Mouse (Mus musculus) liver, embryonic 11.5 days (tissue): Measurements from ENCODE around the gene Ranbp17. TPM values are rescaled to one million over a fixed set of nuclear protein-coding genes. Genes with fewer than 3 reads are reported as not detected.
"Not testable (repeated sequence)": the region's sequence is repeated elsewhere in the genome, so short reads cannot be mapped to it uniquely, and the experiment has no call there.

Experiments
- ATAC-seq: fragments of 200-750 bp; cut with Nextera tagmentation; replicated peaks from 2 replicates; pipeline ENCODE4 v1.8.0; 2017; ENCODE audit warnings: moderate number of reproducible peaks, mild to moderate bottlenecking, moderate TSS enrichment, moderate library complexity; ENCODE audit not compliant: low FRiP score
- DNase-seq: peaks from one replicate; pipeline ENCODE4 v3.0.0-alpha.2; 2017; ENCODE audit warnings: low spot score
- H3K27ac ChIP-seq: fragments of 300-500 bp; sonication (generic); 2 replicates; pipeline ENCODE4 v1.5.1; 2014; ENCODE audit warnings: mild to moderate bottlenecking, low read depth, low read length, control low read depth
- H3K27me3 ChIP-seq: fragments of 300-500 bp; sonication (generic); replicated peaks from 2 replicates; pipeline ENCODE4 v1.6.1; 2014; ENCODE audit warnings: low read length, mixed read lengths; ENCODE audit not compliant: control insufficient read depth, insufficient read depth
- H3K36me3 ChIP-seq: fragments of 300-500 bp; sonication (generic); 2 replicates; pipeline ENCODE4 v1.6.1; 2014; ENCODE audit warnings: mild to moderate bottlenecking, low read length, moderate library complexity, mixed read lengths; ENCODE audit not compliant: control insufficient read depth, insufficient read depth
- H3K4me1 ChIP-seq: fragments of 300-500 bp; sonication (generic); replicated peaks from 2 replicates; pipeline ENCODE4 v1.6.1; 2014; ENCODE audit warnings: low read length, mixed read lengths; ENCODE audit not compliant: control insufficient read depth, insufficient read depth
- H3K4me2 ChIP-seq: fragments of 300-500 bp; sonication (generic); 2 replicates; pipeline ENCODE4 v1.6.1; 2014; ENCODE audit warnings: mild to moderate bottlenecking, control low read depth, moderate library complexity
- H3K4me3 ChIP-seq: fragments of 300-500 bp; sonication (generic); 2 replicates; pipeline ENCODE4 v1.5.1; 2014; ENCODE audit warnings: low read depth, low read length, control low read depth
- H3K9ac ChIP-seq: fragments of 300-500 bp; sonication (generic); 2 replicates; pipeline ENCODE4 v1.6.1; 2014; ENCODE audit warnings: low read depth, low read length, control low read depth
- H3K9me3 ChIP-seq: fragments of 300-500 bp; sonication (generic); 2 replicates; pipeline ENCODE4 v1.6.1; 2016; ENCODE audit warnings: low read length, inconsistent platforms, mixed read lengths; ENCODE audit not compliant: control insufficient read depth
- WGBS: fragments of 180-500 bp; shearing (Covaris S2); extraction: QIAGEN DNeasy Blood & Tissue Kit; methylation state at CpG from one replicate; pipeline ENCODE4 v1.1.7; 2014; 5-methylcytosine and 5-hydroxymethylcytosine counted together
- polyA plus RNA-seq: library from polyadenylated mRNA; unstranded; fragments of >200 nt; fragmentation: Nextera tagmentation; extraction: Ambion mirVana; gene quantifications from 2 replicates; pipeline ENCODE4 v1.2.1, GENCODE M21; 2014

The Ranbp17 gene
- polyA plus RNA-seq, 1 experiment from 2014 or later: 8.5 TPM

DNA sequence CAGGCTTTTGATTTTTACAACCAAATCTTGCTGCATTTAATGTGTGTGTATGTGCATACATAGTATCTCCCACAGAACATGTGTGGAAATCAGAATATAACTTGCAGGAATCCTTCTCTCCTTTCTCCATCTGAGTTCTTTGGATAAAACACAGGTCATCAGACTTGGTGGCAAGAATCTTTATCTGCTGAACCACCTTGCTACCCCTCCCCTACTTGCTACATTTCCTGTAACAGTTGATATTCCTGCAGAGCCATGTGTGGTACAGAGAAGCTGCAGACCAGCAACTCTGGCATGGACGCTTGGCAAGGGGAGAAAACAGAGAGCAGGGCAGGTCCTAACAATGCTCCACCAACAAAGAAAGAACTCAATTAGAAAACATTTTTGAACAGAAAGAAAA, 52.4 kb downstream of the Ranbp17 start:
- no peaks in the 10 kb centered on the region for H3K27me3 ChIP-seq
- no peak overlapping the region for H3K27ac ChIP-seq
- H3K9ac ChIP-seq: no peak overlapping the region
- peak; percentile 90 for ATAC-seq
- no peaks in the 10 kb centered on the region for H3K9me3 ChIP-seq
- H3K36me3 ChIP-seq: no peaks in the 10 kb centered on the region
- no peak overlapping the region for H3K4me3 ChIP-seq
- no peak overlapping the region for H3K4me2 ChIP-seq
- WGBS: 41% methylated on average over 1 of the region's 1 CpGs
- DNase-seq: no peak
- H3K4me1 ChIP-seq: no peaks in the 10 kb centered on the region

GRCm38 (mm10) chr11:33454069-33454468, 59.5 kb downstream of the Ranbp17 start:
- WGBS: 88% methylated on average over 3 of the region's 3 CpGs
- no peak for ATAC-seq

DNA sequence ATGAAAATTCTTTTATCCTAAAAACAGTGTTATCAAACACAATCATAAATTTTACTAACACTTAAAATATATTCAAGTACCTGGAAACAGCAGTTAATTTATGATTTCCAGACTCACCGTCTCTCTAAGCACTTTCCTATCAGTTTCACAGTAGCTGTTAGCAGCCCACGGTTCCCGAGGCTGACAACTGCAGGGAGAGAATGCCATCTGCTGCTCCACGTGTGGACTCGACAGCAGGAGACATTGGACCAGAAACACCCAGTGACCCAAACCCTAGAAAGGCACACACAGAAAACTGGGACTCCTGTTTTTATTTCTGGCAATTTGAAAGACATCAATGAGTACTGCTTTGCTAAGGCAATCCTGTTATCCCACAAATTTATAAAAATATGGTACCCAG, 79.7 kb downstream of the Ranbp17 start:
- H3K27me3 ChIP-seq: no peaks in the 10 kb centered on the region
- no peak overlapping the region for H3K4me3 ChIP-seq
- H3K9me3 ChIP-seq: no peaks in the 10 kb centered on the region
- no peak overlapping the region for H3K9ac ChIP-seq
- H3K4me1 ChIP-seq: no peaks in the 10 kb centered on the region
- no peak for ATAC-seq
- no peak for DNase-seq
- H3K27ac ChIP-seq: no peak overlapping the region
- H3K4me2 ChIP-seq: no peak overlapping the region
- 47% methylated on average over 5 of the region's 5 CpGs for WGBS
- H3K36me3 ChIP-seq: no peaks in the 10 kb centered on the region

More at GRCm38 (mm10) chr11:33454069-33454468, 59.5 kb downstream of the Ranbp17 start:
- no peaks in the 10 kb centered on the region for H3K36me3 ChIP-seq
- DNase-seq: no peak
- no peaks in the 10 kb centered on the region for H3K9me3 ChIP-seq
- no peak overlapping the region for H3K4me2 ChIP-seq
- no peak overlapping the region for H3K9ac ChIP-seq
- no peak overlapping the region for H3K4me3 ChIP-seq
- no peaks in the 10 kb centered on the region for H3K27me3 ChIP-seq
- no peaks in the 10 kb centered on the region for H3K4me1 ChIP-seq
- H3K27ac ChIP-seq: no peak overlapping the region

DNA sequence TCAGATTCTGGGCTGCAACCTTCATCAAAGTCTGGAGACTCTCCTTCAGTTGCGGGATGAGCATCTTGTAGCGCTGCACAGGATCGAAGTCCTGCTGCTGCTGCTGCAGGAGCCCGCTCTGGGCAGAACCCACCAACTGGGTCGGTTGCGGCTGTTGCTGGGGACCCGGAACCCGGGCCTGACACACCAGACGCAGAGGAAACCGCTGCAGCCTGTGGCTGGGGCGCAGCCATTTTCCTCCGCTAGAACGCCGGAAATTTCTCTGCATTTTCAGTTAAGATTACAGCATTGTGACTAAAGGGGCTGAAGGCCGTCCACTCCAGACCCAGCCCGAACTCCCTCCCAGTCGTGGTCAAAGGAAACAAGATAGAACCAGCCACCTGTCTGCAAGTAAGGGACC, 85.3 kb downstream of the Ranbp17 start:
- DNase-seq, H3K27me3 ChIP-seq, H3K9me3 ChIP-seq, H3K9ac ChIP-seq, H3K4me1 ChIP-seq, H3K4me2 ChIP-seq, H3K4me3 ChIP-seq, ATAC-seq, H3K36me3 ChIP-seq, H3K27ac ChIP-seq: not testable (repeated sequence)
- 89% methylated on average over 17 of the region's 17 CpGs for WGBS

DNA sequence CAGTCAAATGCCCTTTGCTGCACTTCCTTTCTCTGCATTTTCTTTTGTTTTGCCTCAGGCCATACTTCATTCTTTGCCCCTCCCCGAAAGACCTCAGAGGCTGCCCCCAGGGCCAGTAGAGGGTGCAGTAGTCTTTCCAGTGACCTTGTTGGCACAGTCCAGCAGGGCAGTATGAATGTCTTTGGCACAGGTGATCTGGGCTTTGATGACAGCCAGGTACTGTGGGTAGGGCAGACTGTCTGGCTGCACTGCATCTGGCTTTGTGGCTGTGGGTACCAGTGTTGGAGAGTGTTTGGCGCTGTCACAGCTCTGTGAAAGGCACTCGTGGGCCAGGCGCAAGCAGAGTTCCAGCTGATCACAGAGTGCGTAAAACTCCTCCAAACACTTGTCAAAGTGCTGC, 85.8 kb downstream of the Ranbp17 start:
- H3K4me1 ChIP-seq, H3K27ac ChIP-seq, ATAC-seq, H3K36me3 ChIP-seq, H3K9ac ChIP-seq, H3K27me3 ChIP-seq, H3K4me2 ChIP-seq, H3K9me3 ChIP-seq, H3K4me3 ChIP-seq, DNase-seq: not testable (repeated sequence)
- 87% methylated on average over 5 of the region's 5 CpGs for WGBS

DNA sequence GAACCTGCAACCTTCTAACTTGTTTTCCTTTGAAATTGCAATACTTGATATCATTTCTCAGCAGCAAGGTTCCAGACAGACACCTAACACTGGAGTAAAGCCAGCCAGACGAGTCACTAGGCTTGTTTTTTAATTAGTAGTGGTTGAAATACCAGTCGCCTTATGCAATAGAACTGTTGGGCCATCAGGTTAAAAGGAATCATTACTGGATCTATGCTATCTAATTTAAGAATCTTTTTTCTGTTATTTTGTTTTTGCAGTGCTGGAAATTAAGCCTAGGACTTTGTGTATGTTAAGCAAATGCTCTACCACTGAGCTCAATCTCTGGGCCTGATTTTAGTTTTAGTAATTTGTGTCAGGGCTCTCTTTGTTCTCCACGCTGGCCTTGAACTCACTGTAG, 91.3 kb downstream of the Ranbp17 start:
- H3K4me1 ChIP-seq: no peaks in the 10 kb centered on the region
- H3K4me3 ChIP-seq: no peak overlapping the region
- no peaks in the 10 kb centered on the region for H3K27me3 ChIP-seq
- H3K9ac ChIP-seq: no peak overlapping the region
- ATAC-seq (no peak), DNase-seq (no peak)
- H3K36me3 ChIP-seq: no peaks in the 10 kb centered on the region
- 79% methylated on average over 3 of the region's 3 CpGs for WGBS
- no peak overlapping the region for H3K4me2 ChIP-seq
- H3K27ac ChIP-seq: no peak overlapping the region
- no peaks in the 10 kb centered on the region for H3K9me3 ChIP-seq

GRCm38 (mm10) chr11:33404651-33405050, 108.9 kb downstream of the Ranbp17 start:
- Histone ChIP-seq H3K4me1 (no peaks in the 10 kb centered on the region), H3K36me3 (no peaks in the 10 kb centered on the region), H3K4me2 (no peak overlapping the region), H3K27ac (no peak overlapping the region), H3K9ac (no peak overlapping the region), H3K4me3 (no peak overlapping the region), H3K9me3 (no peaks in the 10 kb centered on the region), H3K27me3 (no peaks in the 10 kb centered on the region)
- no peak for DNase-seq
- no peak for ATAC-seq
- 85% methylated on average over 4 of the region's 4 CpGs for whole genome bisulfite sequencing

DNA sequence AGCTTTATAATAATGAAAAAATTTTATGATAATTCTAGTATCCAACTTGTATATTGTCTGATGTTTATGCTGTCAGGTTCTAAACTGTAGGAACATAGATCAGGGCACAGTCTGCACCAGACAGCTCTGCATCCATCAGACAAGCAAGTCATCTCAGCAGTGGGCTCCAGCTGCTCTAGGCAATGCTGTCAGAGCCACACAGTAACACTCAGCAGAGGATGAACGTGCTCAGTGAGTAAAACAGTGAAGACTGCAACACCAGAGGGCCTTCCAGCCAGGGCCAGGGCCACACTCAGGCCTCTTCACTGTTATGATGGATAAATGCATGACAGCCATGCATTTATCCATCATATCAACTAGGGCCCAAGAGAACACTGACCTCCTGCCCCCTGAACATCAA, 114.2 kb downstream of the Ranbp17 start:
- no peak for DNase-seq
- Histone ChIP-seq H3K27ac (no peak overlapping the region), H3K4me3 (no peak overlapping the region), H3K27me3 (no peaks in the 10 kb centered on the region), H3K4me1 (no peaks in the 10 kb centered on the region), H3K9me3 (no peaks in the 10 kb centered on the region), H3K36me3 (no peaks in the 10 kb centered on the region), H3K4me2 (no peak overlapping the region), H3K9ac (no peak overlapping the region)
- 36% methylated on average over 1 of the region's 1 CpGs for WGBS
- no peak for ATAC-seq

- no peak for DNase-seq
- Histone ChIP-seq H3K27me3 (no peaks in the 10 kb centered on the region), H3K27ac (no peak overlapping the region), H3K9ac (no peak overlapping the region), H3K4me2 (no peak overlapping the region), H3K4me3 (no peak overlapping the region), H3K36me3 (no peaks in the 10 kb centered on the region), H3K4me1 (no peaks in the 10 kb centered on the region), H3K9me3 (no peaks in the 10 kb centered on the region)
- WGBS: 80% methylated on average over 3 of the region's 3 CpGs
- ATAC-seq: no peak
Measured at GRCm38 (mm10) chr11:33398701-33399100, 114.8 kb downstream of the Ranbp17 start.
